10 mouse cellular contexts compared by ENCODE assay signal in genomic region chr9:48694616-48695061, GRCm38 (mm10).
DNase-seq lines count a peak whose midpoint lies in the region; ATAC-seq and TF ChIP-seq lines count a peak whose summit lies in the region.
"Had no signal": no experiment of that assay in that cellular context is flagged by ENCODE, and none has a peak within 500 bp of the region (broad histone marks: within the 10 kb centered on the region; RNA-seq: fewer than 3 reads in every experiment).

No protein-coding gene starts in this region.

- intact Hi-C loops in heart, postnatal 36 days (cut with DNase I): no loop called here
- intact Hi-C loops in left cerebral cortex, adult 2 months (cut with DNase I): no loop called here

- no peak for ATAC-seq in heart, embryonic 14.5 days (ENCODE audit: insufficient number of reproducible peaks, insufficient read depth, low FRiP score, low read depth)
- peak; percentile 77 for ATAC-seq in lung, embryonic 16.5 days (ENCODE audit: low read depth)
- ATAC-seq in cerebellum, adult (ENCODE audit: insufficient number of reproducible peaks, low FRiP score, low TSS enrichment): no peak

- 12% methylated on average over 10 of the region's 10 CpGs for WGBS in heart, embryonic 14.5 days
- 5% methylated on average over 10 of the region's 10 CpGs for WGBS in lung, embryonic 16.5 days

- peak overlapping the region; percentile 44; the same call in 1 of the 2 replicates for H3K9ac ChIP-seq in heart, embryonic 14.5 days (ENCODE audit: low read length)
- H3K9ac ChIP-seq in lung, embryonic 16.5 days (ENCODE audit: low read length): no peak overlapping the region
- H3K9ac ChIP-seq: embryonic facial prominence, embryonic 15.5 days had no signal

- H3K4me3 ChIP-seq in heart, embryonic 14.5 days (ENCODE audit: control insufficient read depth in 1 of 2, insufficient read depth in 1 of 2, low read depth in 1 of 2, low read length in 2 of 2): no peak overlapping the region
- H3K4me3 ChIP-seq in lung, embryonic 16.5 days (ENCODE audit: low read length): no peak overlapping the region
- no peak overlapping the region for H3K4me3 ChIP-seq in left cerebral cortex, adult 2 months
- H3K4me3 ChIP-seq: embryonic facial prominence, embryonic 15.5 days had no signal

- H3K4me2 ChIP-seq in heart, embryonic 14.5 days (ENCODE audit: low read length): peak overlapping the region; percentile 11; the same call in 1 of the 2 replicates
- H3K4me2 ChIP-seq in lung, embryonic 16.5 days (ENCODE audit: low read depth, low read length): peak overlapping the region; percentile 12; the same call in 1 of the 2 replicates
- H3K4me2 ChIP-seq: embryonic facial prominence, embryonic 15.5 days had no signal

- H3K9me3 ChIP-seq in heart, embryonic 14.5 days (ENCODE audit: control insufficient read depth, low read length): no peaks in the 10 kb centered on the region
- no peaks in the 10 kb centered on the region for H3K9me3 ChIP-seq in lung, embryonic 16.5 days (ENCODE audit: control insufficient read depth, low read length)
- H3K9me3 ChIP-seq: embryonic facial prominence, embryonic 15.5 days had no signal

- peaks cover 14 to 23% of the 10 kb centered on the region in 2 experiments for H3K4me1 ChIP-seq in heart, embryonic 14.5 days (ENCODE audit: control insufficient read depth in 2 of 2, insufficient read depth in 2 of 2, low read length in 2 of 2)
- peaks cover 31% of the 10 kb centered on the region for H3K4me1 ChIP-seq in lung, embryonic 16.5 days (replicated peaks; ENCODE audit: control insufficient read depth, insufficient read depth, low read length)

- no peak overlapping the region for H3K27ac ChIP-seq in heart, embryonic 14.5 days (replicated peaks in 1 of 2; ENCODE audit: control insufficient read depth in 1 of 2, insufficient read depth in 1 of 2, low read depth in 2 of 2, low read length in 2 of 2)
- H3K27ac ChIP-seq in lung, embryonic 16.5 days (ENCODE audit: low read length): peak overlapping the region; percentile 74
- H3K27ac ChIP-seq in left cerebral cortex, adult 2 months: no peak overlapping the region
- H3K27ac ChIP-seq: embryonic facial prominence, embryonic 15.5 days; macrophage had no signal

- TF ChIP-seq CTCF in left cerebral cortex, adult 2 months (IDR thresholded peaks at IDR 0.05): no peak

- no peak for DNase-seq in heart, postnatal 36 days
- peak; percentile 30 for DNase-seq in retina, postnatal 1 day
- DNase-seq in retina, embryonic 14.5 days (ENCODE audit: low spot score): no peak
- no peak for DNase-seq in left cerebral cortex, adult 2 months (ENCODE audit: extremely low spot score in 1 of 2, low spot score in 2 of 2)
- DNase-seq in ovary, postnatal 10 days (ENCODE audit: low spot score): no peak

- H3K27me3 ChIP-seq in heart, embryonic 14.5 days (ENCODE audit: control insufficient read depth, insufficient read depth, low read length): no peaks in the 10 kb centered on the region
- H3K27me3 ChIP-seq in lung, embryonic 16.5 days (ENCODE audit: control insufficient read depth, insufficient read depth, low read depth, low read length): no peaks in the 10 kb centered on the region

- no peaks in the 10 kb centered on the region for H3K36me3 ChIP-seq in heart, embryonic 14.5 days (ENCODE audit: control insufficient read depth, insufficient read depth, low read length)
- no peaks in the 10 kb centered on the region for H3K36me3 ChIP-seq in lung, embryonic 16.5 days (ENCODE audit: control insufficient read depth, insufficient read depth, low read length)
- H3K36me3 ChIP-seq: embryonic facial prominence, embryonic 15.5 days had no signal
